Mouse (Mus musculus): Measurements from ENCODE around the gene Flad1. TPM values are rescaled to one million over a fixed set of nuclear protein-coding genes. Genes with fewer than 3 reads are reported as not detected.

Flad1 gene
- total and polyA plus RNA-seq, 2 experiments, result 29.0 to 67.3 TPM

GRCm38 (mm10) chr3:89364631-89365030 is 47.0 kb downstream of the Flad1 start:
- no peak for TF ChIP-seq POLR2A (IDR thresholded peaks at IDR 0.05; ENCODE audit: extremely low read depth, insufficient read depth, low read length)
- TF ChIP-seq CTCF (IDR thresholded peaks at IDR 0.05; ENCODE audit: low read depth, low read length), result no peak
- H3K27me3 ChIP-seq (ENCODE audit: control insufficient read depth, insufficient read depth, low read length), result no peaks in the 10 kb centered on the region
- H3K79me2 ChIP-seq (ENCODE audit: control insufficient read depth, insufficient read depth, low read length), result no peaks in the 10 kb centered on the region
- no peak for DNase-seq (ENCODE audit: extremely low read depth, low read depth, low spot score)
- no peaks in the 10 kb centered on the region for H3K36me3 ChIP-seq (ENCODE audit: control insufficient read depth, insufficient read depth, low read length)
- H3K9ac ChIP-seq (ENCODE audit: low read depth, low read length), result no peak overlapping the region
- H3K4me1 ChIP-seq (ENCODE audit: control insufficient read depth, insufficient read depth, low read length), result peaks cover 2% of the 10 kb centered on the region; the same call in 1 of the 2 replicates
- H3K27ac ChIP-seq (replicated peaks; ENCODE audit: insufficient read depth, low read depth, low read length), result no peak overlapping the region
- 89% methylated on average over 8 of the region's 8 CpGs for WGBS
- H3K4me3 ChIP-seq (ENCODE audit: insufficient read depth, low read depth, low read length), result no peak overlapping the region

- Histone ChIP-seq H3K27ac (replicated peaks; ENCODE audit: insufficient read depth, low read depth, low read length) (no peak within 1 kb of the TSS), H3K36me3 (ENCODE audit: control insufficient read depth, insufficient read depth, low read length) (no peaks in the 10 kb centered on the region), H3K79me2 (ENCODE audit: control insufficient read depth, insufficient read depth, low read length) (no peaks in the 10 kb centered on the region), H3K9ac (ENCODE audit: low read depth, low read length) (no peak within 1 kb of the TSS), H3K4me1 (ENCODE audit: control insufficient read depth, insufficient read depth, low read length) (no peaks in the 10 kb centered on the region), H3K27me3 (ENCODE audit: control insufficient read depth, insufficient read depth, low read length) (no peaks in the 10 kb centered on the region), H3K4me3 (ENCODE audit: insufficient read depth, low read depth, low read length) (no peak within 1 kb of the TSS)
- TF ChIP-seq POLR2A (IDR thresholded peaks at IDR 0.05; ENCODE audit: extremely low read depth, insufficient read depth, low read length) (no peak), CTCF (IDR thresholded peaks at IDR 0.05; ENCODE audit: low read depth, low read length) (no peak)
- DNase-seq (ENCODE audit: extremely low read depth, low read depth, low spot score), result no peak
- WGBS, result 93% methylated on average over 7 of the region's 7 CpGs
These were observed 50.0 kb downstream of the Flad1 start, which contains the start of gene Dcst2 for GRCm38 (mm10) chr3:89361675-89362074. Gene Dcst2 (plus strand): TSS chr3:89361975.

GRCm38 (mm10) chr3:89360237-89360636 is 51.4 kb downstream of the Flad1 start:
- Histone ChIP-seq H3K27me3 (ENCODE audit: control insufficient read depth, insufficient read depth, low read length) (no peaks in the 10 kb centered on the region), H3K4me3 (ENCODE audit: insufficient read depth, low read depth, low read length) (no peak overlapping the region), H3K79me2 (ENCODE audit: control insufficient read depth, insufficient read depth, low read length) (no peaks in the 10 kb centered on the region), H3K9ac (ENCODE audit: low read depth, low read length) (no peak overlapping the region), H3K36me3 (ENCODE audit: control insufficient read depth, insufficient read depth, low read length) (no peaks in the 10 kb centered on the region), H3K27ac (replicated peaks; ENCODE audit: insufficient read depth, low read depth, low read length) (no peak overlapping the region), H3K4me1 (ENCODE audit: control insufficient read depth, insufficient read depth, low read length) (no peaks in the 10 kb centered on the region; the same call in 1 of the 2 replicates)
- 71% methylated on average over 3 of the region's 3 CpGs for WGBS
- TF ChIP-seq POLR2A (IDR thresholded peaks at IDR 0.05; ENCODE audit: extremely low read depth, insufficient read depth, low read length) (no peak), CTCF (IDR thresholded peaks at IDR 0.05; ENCODE audit: low read depth, low read length) (no peak)
- DNase-seq (ENCODE audit: extremely low read depth, low read depth, low spot score), result no peak

GRCm38 (mm10) chr3:89359630-89360029 is 52.0 kb downstream of the Flad1 start:
- 79% methylated on average over 6 of the region's 6 CpGs for WGBS
- TF ChIP-seq POLR2A (IDR thresholded peaks at IDR 0.05; ENCODE audit: extremely low read depth, insufficient read depth, low read length), result no peak
- no peak for TF ChIP-seq CTCF (IDR thresholded peaks at IDR 0.05; ENCODE audit: low read depth, low read length)

DNA sequence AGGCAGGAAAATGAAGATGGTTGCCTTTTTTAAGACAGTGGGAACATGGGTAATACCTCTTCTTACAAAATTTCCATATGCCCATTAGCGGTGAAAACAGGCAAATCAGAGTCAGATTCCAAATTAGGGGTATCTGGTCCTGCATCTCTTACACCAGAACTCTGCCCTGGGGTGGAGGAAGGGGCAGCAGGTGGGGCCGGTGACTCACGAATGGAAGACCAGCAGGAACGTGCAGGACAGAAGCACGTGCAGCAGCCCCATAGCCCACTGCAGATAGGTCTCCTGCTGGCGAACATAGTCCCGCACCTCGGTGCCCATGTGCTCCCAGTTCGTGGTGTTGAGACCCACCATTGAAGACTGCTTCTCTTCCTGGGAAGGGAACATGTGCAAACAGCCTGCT is 55.6 kb downstream of the Flad1 start:
- WGBS, result 89% methylated on average over 9 of the region's 9 CpGs
- TF ChIP-seq POLR2A (IDR thresholded peaks at IDR 0.05; ENCODE audit: extremely low read depth, insufficient read depth, low read length), result no peak
- no peak for TF ChIP-seq CTCF (IDR thresholded peaks at IDR 0.05; ENCODE audit: low read depth, low read length)

More at GRCm38 (mm10) chr3:89359630-89360029, 52.0 kb downstream of the Flad1 start:
- Histone ChIP-seq H3K27me3 (ENCODE audit: control insufficient read depth, insufficient read depth, low read length) (no peaks in the 10 kb centered on the region), H3K4me1 (ENCODE audit: control insufficient read depth, insufficient read depth, low read length) (no peaks in the 10 kb centered on the region; the same call in 1 of the 2 replicates), H3K4me3 (ENCODE audit: insufficient read depth, low read depth, low read length) (no peak overlapping the region), H3K27ac (replicated peaks; ENCODE audit: insufficient read depth, low read depth, low read length) (no peak overlapping the region), H3K79me2 (ENCODE audit: control insufficient read depth, insufficient read depth, low read length) (no peaks in the 10 kb centered on the region), H3K36me3 (ENCODE audit: control insufficient read depth, insufficient read depth, low read length) (no peaks in the 10 kb centered on the region), H3K9ac (ENCODE audit: low read depth, low read length) (no peak overlapping the region)
- no peak for DNase-seq (ENCODE audit: extremely low read depth, low read depth, low spot score)

GRCm38 (mm10) chr3:89355512-89355902 is 56.2 kb downstream of the Flad1 start:
- no peaks in the 10 kb centered on the region for H3K79me2 ChIP-seq (ENCODE audit: control insufficient read depth, insufficient read depth, low read length)
- TF ChIP-seq CTCF (IDR thresholded peaks at IDR 0.05; ENCODE audit: low read depth, low read length) (no peak), POLR2A (IDR thresholded peaks at IDR 0.05; ENCODE audit: extremely low read depth, insufficient read depth, low read length) (no peak)
- H3K4me1 ChIP-seq (ENCODE audit: control insufficient read depth, insufficient read depth, low read length), result no peaks in the 10 kb centered on the region; the same call in 1 of the 2 replicates
- no peak overlapping the region for H3K9ac ChIP-seq (ENCODE audit: low read depth, low read length)
- WGBS, result 59% methylated on average over 6 of the region's 6 CpGs
- no peak for DNase-seq (ENCODE audit: extremely low read depth, low read depth, low spot score)
- no peaks in the 10 kb centered on the region for H3K36me3 ChIP-seq (ENCODE audit: control insufficient read depth, insufficient read depth, low read length)
- no peak overlapping the region for H3K4me3 ChIP-seq (ENCODE audit: insufficient read depth, low read depth, low read length)
- H3K27me3 ChIP-seq (ENCODE audit: control insufficient read depth, insufficient read depth, low read length), result no peaks in the 10 kb centered on the region
- H3K27ac ChIP-seq (replicated peaks; ENCODE audit: insufficient read depth, low read depth, low read length), result no peak overlapping the region

More for the DNA sequence above, 55.6 kb downstream of the Flad1 start:
- no peaks in the 10 kb centered on the region for H3K36me3 ChIP-seq (ENCODE audit: control insufficient read depth, insufficient read depth, low read length)
- DNase-seq (ENCODE audit: extremely low read depth, low read depth, low spot score), result no peak
- no peaks in the 10 kb centered on the region; the same call in 1 of the 2 replicates for H3K4me1 ChIP-seq (ENCODE audit: control insufficient read depth, insufficient read depth, low read length)
- H3K79me2 ChIP-seq (ENCODE audit: control insufficient read depth, insufficient read depth, low read length), result no peaks in the 10 kb centered on the region
- H3K27me3 ChIP-seq (ENCODE audit: control insufficient read depth, insufficient read depth, low read length), result no peaks in the 10 kb centered on the region
- H3K4me3 ChIP-seq (ENCODE audit: insufficient read depth, low read depth, low read length), result no peak overlapping the region
- no peak overlapping the region for H3K27ac ChIP-seq (replicated peaks; ENCODE audit: insufficient read depth, low read depth, low read length)
- H3K9ac ChIP-seq (ENCODE audit: low read depth, low read length), result no peak overlapping the region

Data from liver, adult 2 months (tissue).